Mouse (Mus musculus) kidney, adult 9 months (tissue): ENCODE results near the gene Fam155a.
"Not testable (repeated sequence)": the region's sequence is repeated elsewhere in the genome, so short reads cannot be mapped to it uniquely, and the experiment has no call there.

Experiments used
- DNase-seq: peaks from one replicate; pipeline ENCODE4 v3.0.0; 2022

The Fam155a gene

DNA sequence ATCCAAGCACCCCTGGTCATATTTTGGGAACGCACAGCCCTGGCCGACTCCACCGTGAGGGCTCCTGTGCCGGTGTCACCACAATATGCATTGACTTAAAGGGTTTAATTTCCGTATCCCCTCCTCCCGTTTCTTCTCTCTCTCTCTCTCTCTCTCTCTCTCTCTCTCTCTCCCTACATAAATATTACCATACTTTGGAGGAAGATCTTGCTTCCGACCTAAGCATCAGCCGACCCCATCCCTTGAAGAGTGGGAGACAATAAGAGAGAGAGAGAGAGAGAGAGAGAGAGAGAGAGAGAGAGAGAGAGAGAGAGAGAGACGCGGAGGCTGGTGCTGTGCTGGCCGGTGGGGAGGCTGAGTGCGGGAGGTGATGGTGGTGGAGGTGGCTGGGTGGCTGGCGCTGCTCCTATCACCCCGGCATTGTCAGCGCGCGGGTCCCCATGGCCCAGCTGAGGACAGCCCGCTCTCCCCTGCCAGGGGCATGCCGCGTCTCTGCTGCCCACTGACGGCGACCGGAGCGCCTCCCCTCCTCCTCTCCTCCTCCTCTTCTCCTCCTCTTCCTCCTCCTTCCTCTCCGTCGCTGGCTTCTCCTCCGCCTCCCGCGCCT, at the start of gene Fam155a:
Gene Fam155a, minus strand, starts transcription at position 163 of the 607 bp plus-strand sequence.
- no peak for DNase-seq

DNA sequence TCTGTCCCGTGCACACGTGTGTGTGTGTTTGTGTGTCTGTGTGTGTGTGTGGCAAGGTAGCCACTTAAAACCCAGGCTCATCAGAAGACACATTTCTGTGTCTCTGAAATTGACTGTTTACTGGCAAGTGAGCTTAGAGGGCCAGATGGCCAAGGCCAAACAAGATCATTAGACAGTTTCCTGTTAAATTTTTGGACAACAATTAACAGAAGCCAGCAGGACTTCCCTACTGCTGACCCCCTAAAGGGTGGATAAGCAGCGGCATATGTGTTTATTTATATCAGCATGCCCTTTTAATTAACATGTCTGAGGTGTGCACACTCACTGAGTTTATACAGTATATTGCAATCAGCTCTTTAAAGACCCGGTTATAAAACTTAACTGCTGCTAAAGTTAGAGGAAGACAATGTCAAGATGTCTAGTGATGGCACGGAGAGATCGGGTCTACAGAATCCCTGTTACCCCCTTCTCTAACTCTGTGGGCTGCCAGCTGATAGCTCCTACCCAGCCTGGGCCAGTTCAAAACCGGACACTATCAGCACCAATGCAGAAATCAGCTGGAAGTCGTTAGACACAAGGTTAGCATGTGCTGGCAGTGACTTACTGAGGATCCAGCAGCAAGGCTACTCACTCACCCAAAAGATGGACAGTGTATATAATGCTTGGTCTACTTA, 42.4 kb upstream of the Fam155a start:
- no peak for DNase-seq

- DNase-seq = no peak
Observed at GRCm38 (mm10) chr8:9810955-9811530, 40.1 kb upstream of the Fam155a start.

GRCm38 (mm10) chr8:9808596-9808995, 37.6 kb upstream of the Fam155a start:
- DNase-seq = no peak

DNA sequence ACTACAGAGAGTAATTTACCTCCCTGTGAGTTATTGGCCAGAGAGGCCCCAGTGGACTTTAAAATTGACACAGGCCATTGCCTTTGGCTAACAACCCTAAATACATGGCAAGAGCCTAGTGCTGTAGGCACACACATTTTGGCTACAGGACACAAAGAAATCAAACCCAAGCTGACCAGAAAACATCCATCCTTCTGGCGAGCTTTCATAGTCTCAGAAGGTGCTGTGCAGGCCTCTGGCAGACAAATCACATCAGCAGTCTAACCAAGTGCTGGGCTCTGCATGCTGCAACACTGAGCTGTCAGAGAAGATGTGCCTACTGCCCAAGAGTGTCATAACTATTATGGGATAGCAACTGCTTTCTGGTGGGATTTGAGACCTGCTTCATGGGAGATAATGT, 34.7 kb upstream of the Fam155a start:
- no peak for DNase-seq

GRCm38 (mm10) chr8:9800346-9800745, 29.4 kb upstream of the Fam155a start:
- not testable (repeated sequence) for DNase-seq

- DNase-seq = no peak
Observed at GRCm38 (mm10) chr8:9799923-9800322, 29.0 kb upstream of the Fam155a start.

- DNase-seq = no peak
Observed at GRCm38 (mm10) chr8:9797514-9797913, 26.6 kb upstream of the Fam155a start.

GRCm38 (mm10) chr8:9795724-9796123, 24.8 kb upstream of the Fam155a start:
- DNase-seq = no peak

GRCm38 (mm10) chr8:9793351-9793750, 22.4 kb upstream of the Fam155a start:
- no peak for DNase-seq

- DNase-seq = no peak
Observed at GRCm38 (mm10) chr8:9780332-9780731, 9.4 kb upstream of the Fam155a start.

GRCm38 (mm10) chr8:9778148-9778547, 7.2 kb upstream of the Fam155a start:
- DNase-seq = no peak

DNA sequence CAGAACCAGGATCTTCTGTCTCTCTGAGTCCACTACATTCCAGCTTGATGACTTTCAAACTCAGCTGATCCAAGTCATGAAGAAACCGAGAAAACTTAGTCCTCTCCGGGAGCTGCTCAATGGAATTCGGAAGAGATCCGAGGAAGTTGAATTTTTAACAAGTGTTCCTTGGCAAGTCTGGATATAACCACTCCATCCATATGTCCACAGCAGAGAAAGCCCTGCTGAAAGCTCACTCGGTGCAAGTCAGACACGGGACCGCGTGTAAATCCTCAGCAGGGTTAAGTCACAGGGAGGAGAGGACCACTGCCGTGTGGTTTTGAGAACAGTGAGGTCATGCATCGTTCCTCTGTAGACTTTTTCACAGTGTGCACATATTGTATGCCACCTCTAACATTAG, 5.9 kb upstream of the Fam155a start:
- no peak for DNase-seq

DNA sequence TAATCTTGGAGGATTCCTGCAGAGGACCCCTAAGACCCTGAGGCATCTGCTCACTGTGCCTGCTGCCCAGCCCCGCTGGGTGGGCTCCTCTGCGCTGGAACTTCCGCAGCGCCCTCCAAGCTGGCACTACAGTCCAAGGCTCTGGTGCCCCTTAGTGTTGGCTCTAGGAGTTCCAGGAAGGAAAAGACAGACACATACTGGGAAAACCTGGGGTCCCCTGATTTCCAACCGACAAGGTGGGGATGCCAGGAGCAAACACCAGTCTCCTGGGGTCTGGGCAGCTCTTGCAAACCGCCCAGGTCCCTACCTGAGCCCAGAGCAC, 1.5 kb upstream of the Fam155a start:
- no peak for DNase-seq

GRCm38 (mm10) chr8:9771606-9772518, 901 bp upstream of the Fam155a start:
- DNase-seq = no peak

GRCm38 (mm10) chr8:9770261-9770998, 531 bp downstream of the Fam155a start:
- no peak for DNase-seq

- peak; percentile 45 for DNase-seq
Observed at GRCm38 (mm10) chr8:9769061-9769460, 1.9 kb downstream of the Fam155a start.

- DNase-seq = no peak
Observed at GRCm38 (mm10) chr8:9735169-9735568, 35.8 kb downstream of the Fam155a start.

GRCm38 (mm10) chr8:9709791-9710190, 61.2 kb downstream of the Fam155a start:
- DNase-seq = no peak

DNA sequence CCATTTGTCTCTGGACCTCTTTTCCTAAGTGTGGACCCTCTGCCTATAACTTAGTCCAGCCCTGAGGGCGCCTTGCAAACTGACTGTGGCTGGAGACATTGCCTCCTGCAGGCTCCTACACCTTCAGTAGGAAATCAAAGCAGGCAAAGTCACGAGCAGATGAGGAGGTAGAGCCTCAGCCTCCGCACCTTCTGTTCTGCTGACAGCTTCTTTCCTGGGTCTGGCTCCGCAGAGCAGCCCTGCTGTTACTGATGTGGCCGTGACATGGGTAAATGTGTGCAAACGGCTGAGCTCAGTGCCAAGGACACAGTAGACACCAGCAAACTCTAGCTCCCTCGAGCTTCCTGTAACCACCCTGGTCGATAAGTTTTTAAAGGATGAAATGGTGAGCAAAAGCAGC, 63.5 kb downstream of the Fam155a start:
- no peak for DNase-seq

- DNase-seq = no peak
Observed at GRCm38 (mm10) chr8:9694794-9695193, 76.2 kb downstream of the Fam155a start.

DNA sequence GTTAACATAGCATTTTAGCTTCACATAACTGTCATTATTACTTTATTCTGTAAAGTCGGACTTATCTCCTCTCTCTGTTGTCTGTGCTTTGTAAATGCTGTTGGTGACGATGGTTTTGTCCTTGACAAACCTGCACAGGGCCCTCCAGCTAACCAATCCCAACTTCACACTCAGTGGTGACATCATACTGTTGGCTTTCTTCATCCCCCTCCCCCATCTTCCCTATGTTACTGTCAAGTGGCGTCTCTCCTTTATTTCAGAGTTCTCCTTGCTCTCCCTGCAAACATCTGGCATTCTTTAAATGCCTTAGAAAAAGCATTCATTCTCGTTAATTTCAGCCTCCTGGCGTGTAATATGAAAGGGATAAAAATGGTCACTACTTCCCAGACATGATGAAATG, 78.6 kb downstream of the Fam155a start:
- DNase-seq = no peak

- DNase-seq = not testable (repeated sequence)
Observed at GRCm38 (mm10) chr8:9660014-9660413, 110.9 kb downstream of the Fam155a start.
